Mouse (Mus musculus) kidney, adult 2 months (tissue): ENCODE measurements around the gene Foxf2. TPM values are rescaled to one million over a fixed set of nuclear protein-coding genes. Genes with fewer than 3 reads are reported as not detected.

Experiments used
- DNase-seq: peaks from one replicate; pipeline ENCODE4 v3.0.0; 2021
- H3K27ac ChIP-seq: fragments of 200-500 bp; 2 replicates; pipeline ENCODE4 v1.5.1; 2012; ENCODE audit warnings: low read depth, low read length, control low read depth, inconsistent platforms; ENCODE audit not compliant: insufficient read depth
- H3K27me3 ChIP-seq: fragments of 200-500 bp; replicated peaks from 2 replicates; pipeline ENCODE4 v1.6.1; 2012; ENCODE audit warnings: mild to moderate bottlenecking, moderate library complexity, low read length, inconsistent platforms; ENCODE audit not compliant: control insufficient read depth, insufficient read depth
- H3K36me3 ChIP-seq: fragments of 200-500 bp; 2 replicates; pipeline ENCODE4 v1.6.1; 2012; ENCODE audit warnings: mild to moderate bottlenecking, moderate library complexity, low read length, inconsistent platforms; ENCODE audit not compliant: control insufficient read depth, insufficient read depth
- H3K4me1 ChIP-seq: fragments of 200-500 bp; 2 replicates; pipeline ENCODE4 v1.6.1; 2011; ENCODE audit warnings: low read length; ENCODE audit not compliant: control insufficient read depth, insufficient read depth
- H3K4me3 ChIP-seq: fragments of 200-500 bp; 2 replicates; pipeline ENCODE4 v1.5.1; 2011; ENCODE audit warnings: mild to moderate bottlenecking, low read depth, low read length, control low read depth; ENCODE audit not compliant: insufficient read depth
- CTCF ChIP-seq: fragments of 200-500 bp; conservative IDR thresholded peaks from 2 replicates; pipeline ENCODE4 v1.5.1; 2011; ENCODE audit warnings: low read depth, mild to moderate bottlenecking, control low read depth, low read length, moderate library complexity, mixed read lengths; ENCODE audit not compliant: insufficient read depth, insufficient read length
- POLR2A ChIP-seq: fragments of 200-500 bp; IDR thresholded peaks from one replicate; pipeline ENCODE4 v1.6.1; 2011; ENCODE audit warnings: low read depth, low read length, control low read depth
- WGBS: fragments of 180-500 bp; shearing (Covaris S2); methylation state at CpG from one replicate; pipeline ENCODE4 v1.1.7; 2018; 5-methylcytosine and 5-hydroxymethylcytosine counted together
- polyA plus RNA-seq: library from polyadenylated mRNA; depleted of rRNA; stranded (reverse); fragments of >200 nt; gene quantifications from 2 replicates; pipeline ENCODE4 v1.2.3, GENCODE M21; 2012

The Foxf2 gene
- polyA plus RNA-seq, 1 experiment: not detected

DNA sequence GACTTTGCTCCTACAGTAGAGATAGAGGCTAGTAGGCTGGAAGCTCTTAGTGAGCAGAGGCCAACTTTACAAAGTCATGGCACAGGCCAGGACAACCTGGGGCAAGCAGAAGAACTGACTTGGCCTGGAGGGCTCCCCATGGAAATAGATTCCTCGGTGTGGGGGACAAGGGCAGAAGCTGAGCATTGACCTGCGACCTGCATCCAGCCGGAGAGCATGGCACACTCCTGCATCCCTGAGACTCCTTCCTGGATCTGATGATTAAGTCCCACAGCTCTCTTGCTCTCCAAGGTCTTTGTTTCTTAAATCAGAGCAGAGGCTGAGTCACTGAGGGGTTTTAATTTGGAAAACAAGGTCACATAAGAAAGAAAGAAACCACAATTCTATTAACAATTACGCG is 15.9 kb downstream of the Foxf2 start:
- WGBS: 68% methylated on average over 5 of the region's 5 CpGs
- TF ChIP-seq CTCF: no peak
- no peak for TF ChIP-seq POLR2A
- Histone ChIP-seq H3K27ac (no peak overlapping the region), H3K4me3 (no peak overlapping the region), H3K27me3 (no peaks in the 10 kb centered on the region), H3K4me1 (no peaks in the 10 kb centered on the region), H3K36me3 (no peaks in the 10 kb centered on the region)
- DNase-seq: no peak

GRCm38 (mm10) chr13:31652131-31652745 is 26.6 kb downstream of the Foxf2 start:
- no peak for DNase-seq
- Histone ChIP-seq H3K36me3 (no peaks in the 10 kb centered on the region), H3K27me3 (no peaks in the 10 kb centered on the region), H3K4me3 (no peak overlapping the region), H3K4me1 (no peaks in the 10 kb centered on the region), H3K27ac (no peak overlapping the region)
- TF ChIP-seq CTCF (no peak), POLR2A (no peak)
- 52% methylated on average over 20 of the region's 20 CpGs for WGBS

- Histone ChIP-seq H3K4me1 (no peaks in the 10 kb centered on the region), H3K27me3 (no peaks in the 10 kb centered on the region), H3K27ac (no peak overlapping the region), H3K36me3 (no peaks in the 10 kb centered on the region), H3K4me3 (no peak overlapping the region)
- TF ChIP-seq CTCF (no peak), POLR2A (no peak)
- WGBS: 69% methylated on average over 4 of the region's 4 CpGs
- no peak for DNase-seq
Measured at GRCm38 (mm10) chr13:31656249-31656648, 30.6 kb downstream of the Foxf2 start.

- Histone ChIP-seq H3K4me1 (no peaks in the 10 kb centered on the region), H3K27ac (no peak overlapping the region), H3K27me3 (no peaks in the 10 kb centered on the region), H3K36me3 (no peaks in the 10 kb centered on the region), H3K4me3 (no peak overlapping the region)
- no peak for TF ChIP-seq POLR2A
- 87% methylated on average over 4 of the region's 4 CpGs for WGBS
- DNase-seq: no peak
Measured at GRCm38 (mm10) chr13:31658212-31658611, 32.6 kb downstream of the Foxf2 start.

DNA sequence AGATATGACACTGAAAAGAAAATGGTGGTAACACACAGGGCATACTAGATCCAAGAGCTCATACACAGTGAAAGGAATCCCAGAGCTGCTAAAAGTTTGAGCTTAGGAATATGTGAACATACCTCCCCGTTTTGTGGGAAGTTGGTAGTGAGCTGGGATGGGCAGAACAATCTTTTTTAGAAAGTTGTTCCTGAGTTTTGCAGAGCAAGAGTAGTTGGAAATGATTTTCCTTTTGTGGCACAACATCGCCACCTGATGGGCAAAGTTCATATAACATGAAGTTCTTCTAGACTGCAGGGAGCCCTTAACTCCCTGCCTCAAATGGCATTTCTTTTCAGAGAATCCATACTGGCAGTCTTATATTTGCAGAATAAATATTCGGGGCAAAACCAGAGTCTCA is 33.3 kb downstream of the Foxf2 start:
- DNase-seq: peak; percentile 53
- 3% methylated on average over 3 of the region's 3 CpGs for WGBS
- TF ChIP-seq CTCF: no peak

DNA sequence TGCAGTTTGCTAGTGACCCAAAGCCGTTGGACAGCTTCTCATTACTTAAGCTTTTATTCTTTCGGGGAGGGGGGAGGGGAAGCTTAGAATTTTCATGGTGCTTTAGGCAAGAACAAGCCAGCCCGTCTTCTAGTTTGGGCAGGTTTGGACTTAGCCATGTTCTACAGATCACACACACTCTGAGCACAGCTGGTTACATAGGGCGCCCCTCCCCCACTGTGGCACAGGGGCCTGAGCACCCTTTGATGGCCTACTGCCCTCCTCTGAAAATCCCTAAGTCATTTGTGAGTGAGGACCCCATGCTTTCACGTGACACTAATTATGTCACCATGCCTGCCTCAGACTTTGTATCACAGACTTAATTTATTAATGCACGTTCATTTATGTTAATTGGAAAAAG is 35.6 kb downstream of the Foxf2 start:
- H3K27me3 ChIP-seq: no peaks in the 10 kb centered on the region
- no peak for TF ChIP-seq POLR2A
- no peak for TF ChIP-seq CTCF
- H3K36me3 ChIP-seq: no peaks in the 10 kb centered on the region
- DNase-seq: no peak
- H3K4me1 ChIP-seq: no peaks in the 10 kb centered on the region
- H3K4me3 ChIP-seq: no peak overlapping the region
- H3K27ac ChIP-seq: no peak overlapping the region
- 53% methylated on average over 6 of the region's 6 CpGs for WGBS

More for the DNA sequence above, 33.3 kb downstream of the Foxf2 start:
- Histone ChIP-seq H3K27me3 (no peaks in the 10 kb centered on the region), H3K36me3 (no peaks in the 10 kb centered on the region), H3K4me3 (no peak overlapping the region), H3K4me1 (no peaks in the 10 kb centered on the region), H3K27ac (no peak overlapping the region)

DNA sequence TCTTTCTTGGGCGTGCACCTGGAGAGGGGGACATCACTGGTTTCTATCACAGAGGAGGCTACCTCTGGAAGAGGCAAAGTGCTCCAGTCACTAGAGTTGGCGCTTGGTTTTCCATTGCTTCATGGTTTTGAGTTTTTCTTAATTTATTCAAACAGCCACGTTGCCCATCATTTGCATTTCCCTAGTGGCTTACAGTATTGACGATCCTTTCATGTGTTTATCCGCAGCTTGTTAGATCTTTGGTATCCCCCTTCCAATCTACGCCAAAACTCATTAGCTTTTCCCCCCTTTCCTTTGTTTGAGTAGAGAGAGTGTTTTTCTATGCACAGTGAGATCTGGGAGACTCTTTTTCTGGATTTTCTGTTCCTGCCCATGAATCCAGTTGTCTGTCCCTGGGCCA is 39.8 kb downstream of the Foxf2 start:
- Histone ChIP-seq H3K4me3 (no peak overlapping the region), H3K36me3 (no peaks in the 10 kb centered on the region), H3K27me3 (no peaks in the 10 kb centered on the region), H3K27ac (no peak overlapping the region), H3K4me1 (no peaks in the 10 kb centered on the region)
- TF ChIP-seq CTCF (no peak), POLR2A (no peak)
- 74% methylated on average over 6 of the region's 6 CpGs for WGBS
- no peak for DNase-seq
